ENCODE assay signal across 20 mouse cellular contexts in genomic region chr19:43762410-43762809, GRCm38 (mm10). TPM values are rescaled to one million over a fixed set of nuclear protein-coding genes. Genes with fewer than 3 reads are reported as not detected.
DNase-seq lines count a peak whose midpoint lies in the region; TF ChIP-seq lines count a peak whose summit lies in the region.
"Had no signal": no experiment of that assay in that cellular context is flagged by ENCODE, and none has a peak within 500 bp of the region (broad histone marks: within the 10 kb centered on the region; RNA-seq: fewer than 3 reads in every experiment).

No protein-coding gene starts in this region.

- TF ChIP-seq POLR2A in CH12.LX (IDR thresholded peaks at IDR 0.05; ENCODE audit: low read depth, low read length) = no peak

- no peaks in the 10 kb centered on the region for H3K27me3 ChIP-seq in CH12.LX (replicated peaks)
- H3K27me3 ChIP-seq: Patski had no signal

- H3K27ac ChIP-seq in CH12.LX (ENCODE audit: insufficient read depth, low read depth) = no peak overlapping the region

- H3K9me3 ChIP-seq in CH12.LX (replicated peaks; ENCODE audit: low read length) = no peaks in the 10 kb centered on the region
- H3K9me3 ChIP-seq: G1E had no signal

- DNase-seq in CH12.LX (ENCODE audit: extremely low read depth) = peak; percentile 65
- no peak for DNase-seq in left cerebral cortex, adult 11 months (ENCODE audit: low spot score)
- DNase-seq: adrenal gland, adult 2 months; adrenal gland, adult 8-10 months; adrenal gland, postnatal 10 days; adrenal gland, postnatal 14 days; adrenal gland, postnatal 25 days; adrenal gland, postnatal 36 days; B cell, adult 2 months; cerebellum, adult 11 months; cerebellum, adult 11-12 months; cerebellum, adult 18-20 months; cerebellum, adult 2 months; cerebellum, adult 8-10 months had no signal

- H3K36me3 ChIP-seq in CH12.LX (replicated peaks in 1 of 2; ENCODE audit: control insufficient read depth in 1 of 2, insufficient read depth in 1 of 2, low read length in 1 of 2) = peaks cover 3 to 20% of the 10 kb centered on the region in 2 experiments

- no peak for TF ChIP-seq RAD21 in CH12.LX (IDR thresholded peaks at IDR 0.05; ENCODE audit: low read depth, low read length)

- TF ChIP-seq CTCF in CH12.LX (conservative IDR thresholded peaks at IDR 0.05 in 1 of 2, IDR thresholded peaks at IDR 0.05 in 1 of 2; ENCODE audit: low read depth in 2 of 2, low read length in 2 of 2) = no peak

- H3K9ac ChIP-seq in CH12.LX (ENCODE audit: insufficient read depth, low read depth) = no peak overlapping the region

- dilution Hi-C loops in CH12.LX (cut with MboI; ENCODE audit: extremely low pct_ligation_motif_present, extremely low pct_unique_long_range_greater_than_20kb, low sequenced_read_pairs) = no loop called here

- in situ Hi-C loops in CH12.LX (cut with MboI; ENCODE audit: low pct_ligation_motif_present, low pct_unique_long_range_greater_than_20kb, low sequenced_read_pairs) = loop anchor here (25.0 kb wide), 1 partner anchor 250 kb away; the partner anchor contains the start of gene Got1

- no peaks in the 10 kb centered on the region for H3K79me2 ChIP-seq in CH12.LX (replicated peaks; ENCODE audit: control insufficient read depth, extremely low read depth, insufficient read depth, poor library complexity, severe bottlenecking)

- no peak overlapping the region for H3K4me2 ChIP-seq in CH12.LX (ENCODE audit: insufficient read depth, low read depth, poor library complexity, severe bottlenecking)

- peaks cover 4 to 22% of the 10 kb centered on the region in 2 experiments; a peak in 3 of 4 replicates for H3K4me1 ChIP-seq in CH12.LX (ENCODE audit: control insufficient read depth in 1 of 2, insufficient read depth in 2 of 2)

- no peak overlapping the region for H3K4me3 ChIP-seq in CH12.LX (replicated peaks in 1 of 3; ENCODE audit: low read depth in 2 of 3, low read length in 2 of 3, poor library complexity in 1 of 3)

- TF ChIP-seq EP300 in CH12.LX (IDR thresholded peaks at IDR 0.05; ENCODE audit: low read length) = peak; percentile 92

TF ChIP-seq in CH12.LX, 34 proteins besides CTCF, POLR2A, EP300 and RAD21:
- TF ChIP-seq MAZ (IDR thresholded peaks at IDR 0.05; ENCODE audit: low read depth, low read length) = no peak
- peak; percentile 98 for TF ChIP-seq MEF2A (IDR thresholded peaks at IDR 0.05; ENCODE audit: borderline replicate concordance, low read depth, low read length)
- no peak for TF ChIP-seq GABPA (IDR thresholded peaks at IDR 0.05; ENCODE audit: insufficient replicate concordance, low read depth, low read length)
- no peak for TF ChIP-seq SMC3 (IDR thresholded peaks at IDR 0.05; ENCODE audit: low read depth, low read length)
- no peak for TF ChIP-seq PAX5 (IDR thresholded peaks at IDR 0.05; ENCODE audit: low read length)
- no peak for TF ChIP-seq POLR2AphosphoS2 (IDR thresholded peaks at IDR 0.05; ENCODE audit: low read depth, low read length)
- TF ChIP-seq ZKSCAN1 (IDR thresholded peaks at IDR 0.05; ENCODE audit: borderline replicate concordance, low read depth, low read length) = no peak
- TF ChIP-seq IRF4 (IDR thresholded peaks at IDR 0.05; ENCODE audit: low read depth, low read length) = peak; percentile 90
- no peak for TF ChIP-seq CHD2 (IDR thresholded peaks at IDR 0.05; ENCODE audit: low read length)
- TF ChIP-seq BHLHE40 (IDR thresholded peaks at IDR 0.05; ENCODE audit: low read depth, low read length) = peak; percentile 91
- peak; percentile 85 for TF ChIP-seq MAFK (IDR thresholded peaks at IDR 0.05; ENCODE audit: insufficient replicate concordance, low read length)
- TF ChIP-seq USF1 (IDR thresholded peaks at IDR 0.05; ENCODE audit: low read depth, low read length) = no peak
- no peak for TF ChIP-seq ZMIZ1 (IDR thresholded peaks at IDR 0.05; ENCODE audit: low read depth, low read length)
- no peak for TF ChIP-seq E2F4 (IDR thresholded peaks at IDR 0.05; ENCODE audit: insufficient replicate concordance, low read depth, low read length)
- peak; percentile 52; the same call in 1 of the 2 replicates for TF ChIP-seq TCF12 (IDR thresholded peaks at IDR 0.05; ENCODE audit: low read depth, low read length)
- TF ChIP-seq NRF1 (IDR thresholded peaks at IDR 0.05; ENCODE audit: low read depth, low read length) = no peak
- peak; percentile 59; the same call in 1 of the 2 replicates for TF ChIP-seq MYC (IDR thresholded peaks at IDR 0.05; ENCODE audit: low read depth, low read length)
- TF ChIP-seq KAT2A (IDR thresholded peaks at IDR 0.05; ENCODE audit: insufficient replicate concordance, low read length) = no peak
- peak; percentile 83 for TF ChIP-seq ETS1 (conservative IDR thresholded peaks at IDR 0.05; ENCODE audit: low read depth, low read length)
- TF ChIP-seq JUN (IDR thresholded peaks at IDR 0.05; ENCODE audit: insufficient read depth, low read depth, low read length) = peak; percentile 64
- no peak for TF ChIP-seq CHD1 (IDR thresholded peaks at IDR 0.05; ENCODE audit: low read depth, low read length)
- no peak for TF ChIP-seq MXI1 (IDR thresholded peaks at IDR 0.05; ENCODE audit: low read depth, low read length)
- TF ChIP-seq SIN3A (IDR thresholded peaks at IDR 0.05; ENCODE audit: low read length) = no peak
- no peak for TF ChIP-seq ZC3H11A (IDR thresholded peaks at IDR 0.05; ENCODE audit: low read depth, low read length)
- peak; percentile 25; the same call in 1 of the 2 replicates for TF ChIP-seq MAX (IDR thresholded peaks at IDR 0.05; ENCODE audit: low read length)
- TF ChIP-seq JUND (conservative IDR thresholded peaks at IDR 0.05; ENCODE audit: low read depth, low read length) = peak; percentile 85
- no peak for TF ChIP-seq USF2 (conservative IDR thresholded peaks at IDR 0.05; ENCODE audit: low read depth, low read length)
- no peak for TF ChIP-seq NELFE (IDR thresholded peaks at IDR 0.05; ENCODE audit: low read depth, low read length)
- TF ChIP-seq HCFC1 (IDR thresholded peaks at IDR 0.05; ENCODE audit: low read depth, low read length) = no peak
- no peak for TF ChIP-seq ZNF384 (IDR thresholded peaks at IDR 0.05; ENCODE audit: low read depth, low read length)
- TF ChIP-seq ELF1 (IDR thresholded peaks at IDR 0.05; ENCODE audit: low read depth, low read length) = no peak
- TF ChIP-seq RCOR1 (conservative IDR thresholded peaks at IDR 0.05; ENCODE audit: low read depth, low read length) = peak; percentile 88
- no peak for TF ChIP-seq UBTF (IDR thresholded peaks at IDR 0.05; ENCODE audit: low read depth, low read length)
- no peak for TF ChIP-seq TBP (conservative IDR thresholded peaks at IDR 0.05; ENCODE audit: low read depth, low read length)

RNA-seq across cellular contexts. Expression of gene Cox15, which starts 9.6 kb away (rescaled TPM):
- 17.4 and 19.3 TPM in 2 replicates for total RNA-seq in CH12.LX (2012; rRNA removed)
- total RNA-seq in CH12.LX (2014; rRNA removed) = 18.1 and 20.2 TPM in 2 replicates
- polyA plus RNA-seq in CH12.LX (2012; ENCODE audit: insufficient read length, low read depth) = 24.6 and 26.9 TPM in 2 replicates

RNA-seq across cellular contexts. Expression of gene Cutc, which starts 9.6 kb away (rescaled TPM):
- total RNA-seq in CH12.LX (2012; rRNA removed) = 10.0 and 10.1 TPM in 2 replicates
- 18.2 and 18.5 TPM in 2 replicates for total RNA-seq in CH12.LX (2014; rRNA removed)
- 22.7 and 29.4 TPM in 2 replicates for polyA plus RNA-seq in CH12.LX (2012; ENCODE audit: insufficient read length, low read depth)

RNA-seq across cellular contexts. Expression of gene Abcc2, which starts 19.6 kb away (rescaled TPM):
- total RNA-seq in CH12.LX (2012; rRNA removed) (0.08 TPM in 2 replicates), CH12.LX (2014; rRNA removed) (0.09 and 0.18 TPM in 2 replicates)
- 0.39 and 0.41 TPM in 2 replicates for polyA plus RNA-seq in CH12.LX (2012; ENCODE audit: insufficient read length, low read depth)
- total RNA-seq: MEL had no signal
- polyA plus RNA-seq: activated CD4-positive, CD25-positive, alpha-beta regulatory T cell, adult 4 months; C2C12; CD4-positive, CD25-positive, alpha-beta regulatory T cell, adult 4 months; Patski had no signal
